Mouse (Mus musculus): Measurements from ENCODE around the gene Abtb2.

DNA sequence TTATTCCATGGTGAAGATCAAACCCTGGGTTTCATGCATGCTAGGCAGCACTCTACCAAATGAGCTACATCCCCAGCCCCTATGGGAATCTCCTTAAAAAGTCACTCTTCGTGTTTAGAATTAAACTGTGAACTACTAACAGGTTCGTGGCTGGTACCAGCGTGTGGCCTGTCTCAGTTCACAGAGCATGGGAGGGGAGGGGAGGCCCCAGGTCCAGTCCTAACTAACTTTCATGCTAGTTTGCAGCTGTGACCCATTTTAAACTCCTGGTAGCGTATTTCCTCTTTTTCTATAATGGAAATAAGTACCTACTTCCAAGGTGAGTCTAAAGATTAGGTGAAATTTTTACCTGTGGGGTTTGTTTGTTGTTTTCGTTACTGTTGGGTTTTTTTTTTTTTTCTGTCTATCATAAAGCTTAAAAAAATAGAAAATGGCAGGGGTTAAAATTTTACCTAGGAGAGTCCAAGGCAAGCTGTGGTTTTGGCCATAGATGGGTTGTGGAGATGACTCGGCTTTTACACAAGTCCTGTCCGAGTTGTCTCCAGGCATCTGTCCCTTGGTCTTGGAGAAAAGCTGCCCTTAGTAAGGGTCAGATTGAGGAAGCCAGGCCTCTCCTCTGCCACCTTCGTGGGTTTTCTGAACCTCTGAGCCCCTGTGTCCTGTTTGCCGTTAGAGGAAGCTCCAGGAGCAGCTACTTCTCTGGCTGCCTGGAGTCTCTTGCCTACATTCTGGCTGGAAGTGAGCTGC lies 114.4 kb downstream of the Abtb2 start:
- TF ChIP-seq MYC (IDR thresholded peaks at IDR 0.05; ENCODE audit: low read depth, low read length) (no peak), CTCF (IDR thresholded peaks at IDR 0.05 in 2 of 3, conservative IDR thresholded peaks at IDR 0.05 in 1 of 3; ENCODE audit: control insufficient read depth in 1 of 3, insufficient read depth in 1 of 3, low read depth in 2 of 3, low read length in 3 of 3, poor library complexity in 1 of 3, severe bottlenecking in 1 of 3) (no peak), CHD1 (IDR thresholded peaks at IDR 0.05; ENCODE audit: low read depth, low read length) (no peak), JUND (IDR thresholded peaks at IDR 0.05; ENCODE audit: low read depth, low read length) (no peak), TCF12 (IDR thresholded peaks at IDR 0.05; ENCODE audit: low read depth, low read length) (no peak), BHLHE40 (IDR thresholded peaks at IDR 0.05; ENCODE audit: borderline replicate concordance, low read depth, low read length) (no peak), POLR2AphosphoS2 (IDR thresholded peaks at IDR 0.05; ENCODE audit: low read length) (no peak), USF1 (IDR thresholded peaks at IDR 0.05; ENCODE audit: low read depth, low read length) (no peak), MYB (IDR thresholded peaks at IDR 0.05; ENCODE audit: low read depth, low read length) (no peak), EP300 (IDR thresholded peaks at IDR 0.05; ENCODE audit: low read depth in 1 of 2, low read length in 2 of 2) (no peak)

Data from MEL (cell line).